8 mouse cellular contexts compared by ENCODE assay signal in the genomic region with DNA sequence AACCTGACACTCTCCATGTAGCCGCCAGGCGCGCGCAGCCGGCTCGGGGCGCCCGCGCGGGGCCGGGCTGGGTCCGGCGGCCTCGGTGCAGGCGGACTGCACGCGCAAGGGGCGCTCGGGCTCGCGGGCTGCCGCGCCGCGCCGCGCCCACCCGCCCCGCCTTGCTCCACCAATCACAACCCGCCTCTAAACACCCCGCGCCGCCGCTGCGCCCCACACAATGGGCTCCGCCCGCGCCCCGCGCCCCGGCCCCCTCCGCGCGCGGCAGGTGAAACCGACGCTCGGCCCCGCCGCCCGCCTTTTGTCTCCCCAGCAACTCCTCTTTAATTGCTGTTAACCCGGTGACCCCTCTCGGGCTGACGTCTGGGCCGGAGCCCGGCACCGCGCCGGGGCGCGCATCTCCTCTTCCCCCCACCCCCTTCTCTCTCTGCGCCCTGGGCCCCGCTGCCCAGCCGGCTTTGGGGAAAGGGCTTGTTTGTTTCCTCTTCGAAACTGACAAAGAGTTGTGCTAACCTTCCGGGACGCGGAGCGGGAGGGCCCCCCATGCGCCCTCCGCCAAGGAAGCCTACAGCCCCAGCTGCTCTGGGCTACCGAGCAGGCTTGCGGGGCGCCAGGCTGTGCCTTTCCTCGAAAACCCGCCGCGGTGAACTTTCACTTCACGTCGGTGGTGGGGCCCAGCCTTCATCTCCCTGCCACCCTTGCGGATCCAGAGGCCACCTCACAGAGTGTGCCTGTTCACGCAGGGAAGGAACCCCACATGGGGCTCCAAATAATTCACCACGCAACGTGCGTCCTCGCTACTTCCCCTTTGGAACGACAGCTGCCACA.
A peak's percentile ranks its signal among the peaks of the same experiment; 100 is the strongest.
DNase-seq lines count a peak whose midpoint lies in the region; ATAC-seq and TF ChIP-seq lines count a peak whose summit lies in the region.

No protein-coding gene starts in this region.

- H3K4me1 ChIP-seq in heart, embryonic 11.5 days (ENCODE audit: control insufficient read depth, insufficient read depth, low read length), result peaks cover 40% of the 10 kb centered on the region
- peaks cover 24% of the 10 kb centered on the region for H3K4me1 ChIP-seq in kidney, embryonic 16.5 days (ENCODE audit: insufficient read depth, low read length)
- no peaks in the 10 kb centered on the region; the same call in 1 of the 2 replicates for H3K4me1 ChIP-seq in lung, postnatal 0 days (ENCODE audit: insufficient read depth, low read depth, low read length)

- H3K27ac ChIP-seq in heart, embryonic 11.5 days (ENCODE audit: low read depth, low read length), result peak overlapping the region; percentile 97
- peak overlapping the region; percentile 70 for H3K27ac ChIP-seq in kidney, embryonic 16.5 days (ENCODE audit: low read length)
- H3K27ac ChIP-seq in lung, postnatal 0 days (ENCODE audit: low read length), result peak overlapping the region; percentile 84

- TF ChIP-seq CTCF in lung, postnatal 0 days (IDR thresholded peaks at IDR 0.05), result no peak; the same call in 1 of the 2 replicates

- H3K27me3 ChIP-seq in heart, embryonic 11.5 days (ENCODE audit: control insufficient read depth, insufficient read depth, low read length), result no peaks in the 10 kb centered on the region
- peaks cover 9% of the 10 kb centered on the region; the same call in 1 of the 2 replicates for H3K27me3 ChIP-seq in kidney, embryonic 16.5 days (ENCODE audit: insufficient read depth, low read length)
- no peaks in the 10 kb centered on the region for H3K27me3 ChIP-seq in lung, postnatal 0 days (replicated peaks; ENCODE audit: insufficient read depth, low read length)

- peak; percentile 87 for ATAC-seq in heart, embryonic 11.5 days (replicated peaks; ENCODE audit: insufficient number of reproducible peaks, low FRiP score, low TSS enrichment)
- ATAC-seq in kidney, embryonic 16.5 days (ENCODE audit: low FRiP score, low TSS enrichment), result peak; percentile 89
- ATAC-seq in lung, postnatal 0 days, result peak; percentile 89

- WGBS in heart, embryonic 11.5 days (ENCODE audit: insufficient replicate concordance), result under 1% methylated on average over 33 of the region's 87 CpGs
- WGBS in kidney, embryonic 16.5 days, result under 1% methylated on average over 70 of the region's 87 CpGs
- under 1% methylated on average over 77 of the region's 87 CpGs for WGBS in lung, postnatal 0 days

- H3K4me2 ChIP-seq in heart, embryonic 11.5 days, result peak overlapping the region; percentile 71
- peak overlapping the region; percentile 92 for H3K4me2 ChIP-seq in kidney, embryonic 16.5 days (replicated peaks; ENCODE audit: low read depth, low read length)
- H3K4me2 ChIP-seq in lung, postnatal 0 days (replicated peaks; ENCODE audit: low read depth, low read length), result peak overlapping the region; percentile 99

- H3K9me3 ChIP-seq in heart, embryonic 11.5 days (replicated peaks; ENCODE audit: control insufficient read depth, low read length), result no peaks in the 10 kb centered on the region
- H3K9me3 ChIP-seq in kidney, embryonic 16.5 days (ENCODE audit: low read length), result no peaks in the 10 kb centered on the region
- H3K9me3 ChIP-seq in lung, postnatal 0 days (ENCODE audit: low read length), result no peaks in the 10 kb centered on the region

- TF ChIP-seq EP300 in lung, postnatal 0 days (IDR thresholded peaks at IDR 0.05), result 0 out of 2 replicates have a peak, but pooled peaks have one; percentile 20

- H3K9ac ChIP-seq in heart, embryonic 11.5 days (ENCODE audit: low read depth, low read length), result peak overlapping the region; percentile 97
- peak overlapping the region; percentile 81 for H3K9ac ChIP-seq in kidney, embryonic 16.5 days (replicated peaks; ENCODE audit: low read length)
- peak overlapping the region; percentile 68 for H3K9ac ChIP-seq in lung, postnatal 0 days (replicated peaks; ENCODE audit: low read depth)

- peak overlapping the region; percentile 86 for H3K4me3 ChIP-seq in heart, embryonic 11.5 days (ENCODE audit: low read depth, low read length)
- H3K4me3 ChIP-seq in kidney, embryonic 16.5 days (ENCODE audit: low read length), result peak overlapping the region; percentile 62
- peak overlapping the region; percentile 75 for H3K4me3 ChIP-seq in lung, postnatal 0 days (ENCODE audit: low read depth, low read length)

- no peaks in the 10 kb centered on the region for H3K36me3 ChIP-seq in heart, embryonic 11.5 days (ENCODE audit: control insufficient read depth, insufficient read depth, low read length)
- H3K36me3 ChIP-seq in kidney, embryonic 16.5 days (ENCODE audit: insufficient read depth, low read length), result no peaks in the 10 kb centered on the region
- H3K36me3 ChIP-seq in lung, postnatal 0 days (ENCODE audit: insufficient read depth, low read length), result no peaks in the 10 kb centered on the region

- peak; percentile 98 for DNase-seq in heart, adult 11 months
- DNase-seq in heart, adult 8-10 months (ENCODE audit: low spot score), result no peak
- peak; percentile 85 for DNase-seq in embryo, embryonic 10 days (ENCODE audit: low spot score)
- DNase-seq in lung, postnatal 0 days (ENCODE audit: low spot score), result peak; percentile 74
- DNase-seq in ovary, adult 18-20 months (ENCODE audit: low spot score), result peak; percentile 26
- peak; percentile 81 for DNase-seq in thymus, postnatal 14 days
